Mouse (Mus musculus) mouse trophoblast stem cell (cell line): Measurements from ENCODE around the gene Wdr20.

ENCODE experiments used
- in situ Hi-C, 2 experiments: fragments of 300-500 bp; cut with MseI, MboI; formaldehyde crosslinking; loops; 2 replicates in 1 of 2; 3 replicates in 1 of 2; pipeline ENCODE4 v1.15.1; 2025

Gene Wdr20

GRCm38 (mm10) chr12:110713784-110714183 is 24.0 kb upstream of the Wdr20 start:
- in situ Hi-C loops: no loop called here

GRCm38 (mm10) chr12:110714215-110714614 is 23.5 kb upstream of the Wdr20 start:
- in situ Hi-C loops: no loop called here

GRCm38 (mm10) chr12:110716004-110716403 is 21.7 kb upstream of the Wdr20 start:
- in situ Hi-C loops: no loop called here

GRCm38 (mm10) chr12:110725051-110725450 is 12.7 kb upstream of the Wdr20 start:
- in situ Hi-C loops: no loop called here

- in situ Hi-C loops: no loop called here
Measured at GRCm38 (mm10) chr12:110725489-110725888, 12.3 kb upstream of the Wdr20 start.

DNA sequence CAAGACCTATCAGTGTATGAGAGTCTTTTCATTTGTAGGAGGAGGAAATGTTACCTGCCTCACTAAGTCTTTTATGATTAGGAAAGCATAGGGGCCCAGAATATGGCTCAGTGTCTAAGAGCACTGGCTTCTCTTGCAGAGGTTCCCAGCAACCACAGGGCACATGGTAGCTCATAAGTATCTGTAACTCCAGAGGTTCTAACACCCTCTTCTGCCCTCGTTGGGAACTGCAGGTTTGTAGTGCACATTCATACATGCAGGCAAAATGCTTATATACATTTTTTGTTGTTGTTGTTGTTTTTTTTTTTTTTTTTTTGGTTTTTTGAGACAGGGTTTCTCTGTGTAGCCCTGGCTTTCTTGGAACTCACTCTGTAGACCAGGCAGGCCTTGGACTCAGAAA is 11.3 kb upstream of the Wdr20 start:
- in situ Hi-C loops: no loop called here

DNA sequence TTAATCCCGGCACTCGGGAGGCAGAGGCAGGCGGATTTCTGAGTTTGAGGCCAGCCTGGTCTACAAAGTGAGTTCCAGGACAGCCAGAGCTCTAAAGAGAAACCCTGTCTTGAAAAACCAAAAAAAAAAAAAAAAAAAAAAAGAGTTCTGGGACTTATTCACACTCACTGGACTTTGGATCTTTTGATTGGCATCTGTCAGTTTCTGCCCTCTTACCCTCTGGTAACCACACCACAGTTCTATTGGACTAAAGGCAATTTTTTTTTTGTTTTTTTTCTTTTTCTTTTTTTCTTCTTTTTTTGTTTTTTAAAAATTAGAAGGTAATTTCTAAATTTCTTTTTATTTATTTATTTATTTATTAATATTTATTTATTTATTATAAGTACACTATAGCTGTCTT is 4.5 kb upstream of the Wdr20 start:
- in situ Hi-C loops: loop anchor here in 1 of 2 experiments (10.0 kb wide), 1 partner anchor 112 kb away; the partner anchor contains the start of gene Mok

DNA sequence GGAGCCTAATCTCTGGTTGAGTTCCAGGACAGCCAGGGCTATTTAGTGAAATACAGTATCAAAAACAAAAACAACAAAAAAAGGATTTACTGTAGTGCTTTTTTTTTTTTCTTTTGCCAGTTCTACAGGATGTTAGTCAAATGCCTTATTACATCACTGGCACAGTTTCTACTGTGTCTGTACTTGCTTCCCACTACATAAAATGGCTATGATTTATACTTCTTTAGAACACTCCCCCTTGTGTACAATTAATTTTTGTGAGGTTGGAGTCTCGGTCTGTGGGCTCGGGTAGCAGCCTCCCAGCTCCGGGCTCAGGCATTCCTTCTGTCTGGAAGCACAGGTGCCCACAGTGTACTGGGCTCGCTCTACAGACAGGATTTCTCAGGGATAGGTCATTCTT is 1.1 kb upstream of the Wdr20 start:
- in situ Hi-C loops: loop anchor here in 1 of 2 experiments (10.0 kb wide), 1 partner anchor 108 kb away; the partner anchor contains the start of gene Mok

- in situ Hi-C loops: loop anchor here in 1 of 2 experiments (10.0 kb wide), 1 partner anchor 106 kb away; the partner anchor contains the start of gene Mok
Measured at GRCm38 (mm10) chr12:110738158-110738921, 596 bp downstream of the Wdr20 start.

- in situ Hi-C loops: no loop called here
Measured at GRCm38 (mm10) chr12:110750770-110751439, 13.2 kb downstream of the Wdr20 start.

- in situ Hi-C loops: no loop called here
Measured at GRCm38 (mm10) chr12:110752703-110753102, 15.0 kb downstream of the Wdr20 start.

DNA sequence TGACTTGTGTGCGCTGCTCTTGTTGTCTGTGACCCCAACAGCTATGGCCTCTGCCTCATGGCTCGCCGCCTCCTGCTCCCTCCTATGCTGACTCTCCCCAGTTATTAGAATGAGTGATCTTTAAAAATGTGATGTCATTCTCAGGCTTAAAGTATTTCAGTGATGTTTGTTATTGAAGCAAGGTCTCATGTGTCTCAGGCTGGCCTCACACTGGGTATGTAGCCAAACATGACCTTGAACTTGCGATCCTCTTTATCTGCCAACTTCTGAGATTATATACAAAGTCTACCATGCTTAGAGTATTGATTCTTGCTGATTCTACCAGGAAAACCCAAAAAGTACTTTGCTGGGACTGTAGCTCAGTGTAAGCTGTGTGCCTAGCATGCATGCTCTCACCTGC is 16.2 kb downstream of the Wdr20 start:
- in situ Hi-C loops: no loop called here

DNA sequence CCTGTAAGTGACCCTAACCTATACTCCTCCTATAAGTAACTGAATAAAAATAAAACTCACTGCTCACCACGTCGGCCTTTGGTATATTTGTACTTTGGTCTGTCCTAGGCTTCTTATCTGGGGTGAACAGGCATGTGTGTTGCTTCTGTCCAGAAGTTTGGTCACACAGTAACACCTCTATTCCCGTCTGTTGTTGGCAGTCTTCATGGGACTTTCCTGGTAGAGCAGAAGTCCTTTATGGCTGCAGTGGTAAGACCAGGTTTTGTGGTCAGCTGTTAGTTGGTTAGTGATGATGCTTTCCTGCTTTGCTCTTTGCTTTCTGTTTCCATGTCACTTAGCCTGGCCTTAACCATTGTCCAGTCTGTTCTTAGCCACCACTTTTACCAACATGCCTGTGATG is 19.4 kb downstream of the Wdr20 start:
- in situ Hi-C loops: no loop called here

- in situ Hi-C loops: no loop called here
Measured at GRCm38 (mm10) chr12:110758932-110759331, 21.2 kb downstream of the Wdr20 start.

- in situ Hi-C loops: no loop called here
Measured at GRCm38 (mm10) chr12:110762321-110762720, 24.6 kb downstream of the Wdr20 start.

DNA sequence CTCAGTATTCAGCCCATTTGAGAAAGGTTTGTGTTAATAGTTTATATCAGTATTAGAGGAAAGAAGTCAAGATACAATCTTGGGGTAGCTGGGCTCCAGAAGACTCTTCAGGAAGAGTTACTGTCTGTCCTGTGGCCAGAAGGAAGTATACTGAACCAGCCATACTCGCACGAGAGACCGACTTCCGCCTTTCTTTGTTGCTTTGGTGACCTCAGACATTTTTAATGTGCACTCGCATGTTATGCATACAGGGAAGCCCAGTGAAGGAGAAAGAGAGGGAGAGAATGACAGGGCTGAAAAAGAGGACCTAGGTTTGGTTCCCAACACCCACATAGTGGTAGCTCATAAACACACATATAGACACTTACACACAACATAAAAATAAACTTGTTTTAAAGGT is 26.8 kb downstream of the Wdr20 start:
- in situ Hi-C loops: no loop called here

- in situ Hi-C loops: no loop called here
Measured at GRCm38 (mm10) chr12:110768562-110768961, 30.8 kb downstream of the Wdr20 start.

DNA sequence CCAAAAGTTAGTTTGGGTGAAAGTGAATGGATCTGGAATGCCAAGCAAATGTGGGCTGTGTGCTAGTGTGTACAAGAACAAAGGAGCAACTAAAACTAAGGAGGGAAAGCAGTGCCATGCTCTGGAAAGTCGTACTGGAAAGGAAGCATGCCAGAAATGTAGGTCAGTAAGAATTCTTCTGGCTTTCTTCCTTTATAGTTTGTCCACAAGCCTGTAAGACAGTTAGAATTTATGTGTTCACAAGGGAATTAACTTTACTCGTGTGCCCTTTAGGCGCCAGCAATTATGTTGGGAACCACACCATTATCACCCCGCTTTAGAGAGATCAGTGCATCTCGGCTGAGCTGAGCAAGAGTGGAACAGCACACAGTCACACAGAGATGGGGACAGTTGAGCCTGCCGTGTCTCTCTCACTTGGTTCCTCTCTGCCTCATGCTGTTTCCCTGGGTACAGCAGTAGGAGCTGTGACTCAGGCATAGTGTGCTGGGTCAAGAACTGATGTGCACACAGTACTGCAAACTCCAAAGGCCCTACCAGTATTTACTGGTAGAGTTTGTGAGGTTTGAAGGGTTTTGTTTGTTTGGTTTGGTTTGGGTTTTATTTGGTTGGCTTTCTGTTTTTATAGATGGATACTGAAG is 32.0 kb downstream of the Wdr20 start:
- in situ Hi-C loops: no loop called here

DNA sequence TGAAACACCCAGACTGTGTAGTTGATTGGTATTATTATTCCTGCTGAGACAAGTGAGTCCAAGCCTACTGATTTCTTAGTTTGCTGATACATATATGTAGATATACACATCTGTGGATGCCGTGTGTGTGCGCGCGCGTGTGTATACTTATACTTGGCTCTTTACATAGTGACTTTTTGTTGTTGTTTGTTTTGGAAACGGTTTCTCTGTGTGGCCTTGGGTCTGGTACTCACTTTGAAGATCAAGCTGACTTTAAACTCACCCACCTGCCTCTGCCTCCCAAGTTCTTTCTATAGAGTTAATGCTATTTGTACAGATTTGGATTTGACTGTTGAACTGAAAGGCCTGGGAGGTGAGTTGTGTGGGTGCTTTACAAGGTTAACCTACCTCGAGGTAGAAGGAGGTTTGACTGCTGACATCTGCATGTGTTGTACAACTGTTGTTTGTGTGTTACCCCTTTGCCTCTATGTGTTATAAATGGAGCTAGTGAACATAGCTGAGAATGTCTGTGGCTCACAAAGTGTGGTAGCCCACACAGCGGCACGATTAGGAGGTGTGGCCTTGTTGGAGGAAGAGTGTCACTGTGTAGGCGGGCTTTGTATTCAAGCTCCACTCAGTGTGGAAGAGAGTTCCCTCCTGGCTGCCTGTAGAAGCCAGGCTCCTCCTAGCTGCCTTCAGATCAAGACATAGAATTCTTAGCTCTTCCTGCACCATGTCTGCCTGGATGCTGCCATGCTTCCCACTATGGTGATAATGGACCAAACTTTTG is 32.9 kb downstream of the Wdr20 start:
- in situ Hi-C loops: no loop called here

GRCm38 (mm10) chr12:110771961-110772360 is 34.2 kb downstream of the Wdr20 start:
- in situ Hi-C loops: no loop called here

DNA sequence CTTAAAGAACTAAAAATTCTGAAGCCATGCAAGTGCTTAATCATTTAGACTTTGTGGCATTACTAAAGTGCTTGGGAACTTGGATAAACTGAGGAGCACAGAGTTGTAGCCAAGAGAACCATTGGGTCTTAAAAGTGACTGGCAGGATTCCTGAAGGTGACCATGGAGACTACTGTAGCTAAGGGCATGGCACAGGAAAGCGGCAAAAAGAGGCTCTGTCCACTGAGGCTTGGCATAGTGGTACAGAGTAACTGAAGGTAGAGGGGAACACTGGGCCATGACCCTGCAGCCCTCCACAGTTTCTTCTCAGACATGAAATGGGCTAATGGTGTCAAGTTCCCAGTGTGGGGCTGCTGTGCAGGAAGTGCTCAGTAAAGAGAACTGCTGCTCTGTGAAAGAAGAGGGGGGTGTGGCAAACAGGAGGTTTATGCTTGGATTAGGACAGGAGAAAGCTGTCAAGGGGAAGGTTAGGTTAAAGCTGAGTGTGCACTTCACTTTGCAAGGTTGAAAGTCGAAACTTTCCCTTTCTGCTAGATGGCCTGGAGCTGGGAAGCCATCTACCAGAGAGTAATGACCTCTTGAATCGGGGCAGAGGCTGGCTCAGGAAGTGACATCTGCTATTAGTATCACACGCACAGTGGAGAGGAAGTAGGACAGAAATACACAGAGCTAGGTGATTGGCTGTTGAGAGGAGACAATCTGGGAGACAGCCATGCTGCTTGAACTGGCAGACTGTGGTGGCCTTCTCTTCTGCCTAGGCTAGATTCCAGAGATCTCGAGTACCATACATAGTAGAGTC is 38.1 kb downstream of the Wdr20 start:
- in situ Hi-C loops: no loop called here
